In the genomic region with DNA sequence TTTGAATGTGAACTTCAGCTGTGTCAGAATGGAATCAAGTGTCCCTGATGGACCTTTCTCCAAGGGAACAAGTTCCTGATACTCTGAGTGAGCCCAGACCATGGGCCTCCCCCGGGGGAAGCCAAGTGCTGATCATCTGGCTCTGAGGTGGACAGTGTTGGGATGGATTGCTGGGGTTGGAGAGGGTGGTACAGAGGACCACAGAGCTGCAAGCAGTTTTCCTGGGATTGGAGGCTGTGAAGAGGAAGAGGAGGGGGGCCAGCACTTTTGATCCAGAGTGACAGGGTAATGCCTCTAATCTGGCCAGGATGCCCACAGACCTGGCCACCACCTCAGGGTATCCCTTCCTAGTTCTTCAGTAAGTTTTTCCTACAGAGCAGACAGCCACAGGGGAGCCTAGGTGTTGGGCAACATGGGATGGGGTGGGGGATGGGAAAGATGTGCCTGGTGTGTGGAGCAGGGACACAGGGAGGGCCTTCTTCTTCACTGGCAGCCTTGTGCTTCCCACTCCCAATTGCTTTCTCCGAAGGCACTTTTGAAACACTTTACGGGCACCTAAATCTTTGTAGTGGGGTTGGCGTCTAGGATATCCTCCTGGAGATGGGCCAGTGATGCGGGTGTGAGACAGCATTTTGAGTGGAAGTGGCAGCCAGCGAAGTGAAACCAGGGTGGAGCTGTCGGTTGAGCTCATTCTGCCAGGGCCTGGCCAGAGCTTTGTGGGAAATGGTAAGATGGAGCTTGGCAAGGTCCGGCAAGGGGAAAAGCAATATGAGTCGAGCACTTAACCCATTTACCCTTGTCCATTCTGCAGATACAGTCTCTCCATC, we compare ENCODE assay signal across 8 mouse cellular contexts. TPM values are rescaled to one million over a fixed set of nuclear protein-coding genes. Genes with fewer than 3 reads are reported as not detected.
A peak's percentile ranks its signal among the peaks of the same experiment; 100 is the strongest.
DNase-seq lines count a peak whose midpoint lies in the region; ATAC-seq lines count a peak whose summit lies in the region.
"Had no signal": no experiment of that assay in that cellular context is flagged by ENCODE, and none has a peak within 500 bp of the region (broad histone marks: within the 10 kb centered on the region; RNA-seq: fewer than 3 reads in every experiment).

No protein-coding gene starts in this region.

- no peak for DNase-seq in limb, embryonic 10.5 days (ENCODE audit: low spot score)
- peak; percentile 18 for DNase-seq in Muller cell, postnatal 12 days (ENCODE audit: inconsistent ontology term)
- peak; percentile 68 for DNase-seq in lung, postnatal 36 days
- no peak for DNase-seq in ovary, postnatal 10 days (ENCODE audit: low spot score)
- DNase-seq in gastrocnemius, postnatal 25 days = no peak
- DNase-seq: kidney, postnatal 25 days had no signal

- H3K9me3 ChIP-seq in limb, embryonic 15.5 days = no peaks in the 10 kb centered on the region
- no peaks in the 10 kb centered on the region for H3K9me3 ChIP-seq in limb, embryonic 10.5 days (replicated peaks)
- no peaks in the 10 kb centered on the region for H3K9me3 ChIP-seq in forebrain, embryonic 12.5 days

- ATAC-seq in limb, embryonic 15.5 days (ENCODE audit: insufficient number of reproducible peaks, low FRiP score, low TSS enrichment, low read depth) = no peak
- no peak for ATAC-seq in forebrain, embryonic 12.5 days (ENCODE audit: low FRiP score)

- WGBS in limb, embryonic 15.5 days = 65% methylated on average over 9 of the region's 9 CpGs
- 85% methylated on average over 9 of the region's 9 CpGs for WGBS in limb, embryonic 10.5 days
- 87% methylated on average over 9 of the region's 9 CpGs for WGBS in forebrain, embryonic 12.5 days

- no peaks in the 10 kb centered on the region for H3K27me3 ChIP-seq in limb, embryonic 15.5 days
- peaks cover 13% of the 10 kb centered on the region for H3K27me3 ChIP-seq in limb, embryonic 10.5 days (ENCODE audit: low read depth, poor library complexity, severe bottlenecking)
- peaks cover 8% of the 10 kb centered on the region for H3K27me3 ChIP-seq in forebrain, embryonic 12.5 days

- H3K4me2 ChIP-seq in limb, embryonic 15.5 days = no peak overlapping the region
- no peak overlapping the region for H3K4me2 ChIP-seq in forebrain, embryonic 12.5 days

- no peak overlapping the region for H3K4me3 ChIP-seq in limb, embryonic 15.5 days
- H3K4me3 ChIP-seq in limb, embryonic 10.5 days = no peak overlapping the region
- H3K4me3 ChIP-seq in forebrain, embryonic 12.5 days (replicated peaks) = no peak overlapping the region

- H3K27ac ChIP-seq in limb, embryonic 15.5 days = 0 out of 2 replicates have a peak overlapping the region, but pooled peaks have one; percentile 11
- H3K27ac ChIP-seq in limb, embryonic 10.5 days = no peak overlapping the region
- H3K27ac ChIP-seq in forebrain, embryonic 12.5 days = peak overlapping the region; percentile 91

- H3K36me3 ChIP-seq in limb, embryonic 15.5 days = no peaks in the 10 kb centered on the region
- H3K36me3 ChIP-seq in limb, embryonic 10.5 days = no peaks in the 10 kb centered on the region
- no peaks in the 10 kb centered on the region for H3K36me3 ChIP-seq in forebrain, embryonic 12.5 days (replicated peaks)

- peaks cover 37% of the 10 kb centered on the region for H3K4me1 ChIP-seq in limb, embryonic 15.5 days
- peaks cover 30% of the 10 kb centered on the region for H3K4me1 ChIP-seq in limb, embryonic 10.5 days
- peaks cover 90% of the 10 kb centered on the region for H3K4me1 ChIP-seq in forebrain, embryonic 12.5 days

- no peak overlapping the region for H3K9ac ChIP-seq in limb, embryonic 15.5 days
- H3K9ac ChIP-seq in forebrain, embryonic 12.5 days = no peak overlapping the region

RNA-seq across cellular contexts. Expression of gene Tpra1, which starts 38.3 kb away (rescaled TPM):
- 83.2 and 83.3 TPM in 2 replicates for polyA plus RNA-seq in limb, embryonic 15.5 days (2015; fragmentation: Nextera tagmentation; extraction: Ambion mirVana)
- polyA plus RNA-seq in limb, embryonic 10.5 days (2016; fragmentation: Nextera tagmentation; extraction: Ambion mirVana) = 48.7 and 60.3 TPM in 2 replicates
- 49.9 and 60.6 TPM in 2 replicates for polyA plus RNA-seq in forebrain, embryonic 12.5 days (2016; fragmentation: Nextera tagmentation; extraction: Ambion mirVana)
- 10 to 100 TPM; 23.4 to 46.4 TPM for total RNA-seq in gastrocnemius, postnatal 25 days (2021)

RNA-seq across cellular contexts. Expression of gene Mcm2, which starts 41.7 kb away (rescaled TPM):
- polyA plus RNA-seq in limb, embryonic 15.5 days (2015; fragmentation: Nextera tagmentation; extraction: Ambion mirVana) = 99.4 and 100 TPM in 2 replicates
- 281 and 283 TPM in 2 replicates for polyA plus RNA-seq in limb, embryonic 10.5 days (2016; fragmentation: Nextera tagmentation; extraction: Ambion mirVana)
- polyA plus RNA-seq in forebrain, embryonic 12.5 days (2016; fragmentation: Nextera tagmentation; extraction: Ambion mirVana) = 200 and 211 TPM in 2 replicates
- 1 to 10 TPM; 4.6 to 6.5 TPM for total RNA-seq in gastrocnemius, postnatal 25 days (2021)

Comparison
In these comparisons a context has a peak if more than half of its experiments do, and no peak if none do; other contexts are left out.
1. DNase-seq: peak in Muller cell, postnatal 12 days (single experiment) and lung, postnatal 36 days (single experiment); none in limb, embryonic 10.5 days (single experiment), ovary, postnatal 10 days (single experiment) and gastrocnemius, postnatal 25 days (single experiment).